Mouse (Mus musculus) CH12.LX (cell line): ENCODE data around the gene Nr5a2. TPM values are rescaled to one million over a fixed set of nuclear protein-coding genes. Genes with fewer than 3 reads are reported as not detected.

Experiments
- DNase-seq: peaks from one replicate; pipeline ENCODE4 v3.0.0-alpha.2; 2013; ENCODE audit errors: extremely low read depth
- H3K27ac ChIP-seq: 2 replicates; pipeline ENCODE4 v1.5.1; 2012; ENCODE audit warnings: low read depth, mild to moderate bottlenecking, control low read depth, moderate library complexity; ENCODE audit not compliant: insufficient read depth
- H3K27me3 ChIP-seq: replicated peaks from 2 replicates; pipeline ENCODE3; 2012; ENCODE audit warnings: inconsistent platforms
- H3K36me3 ChIP-seq, 2 experiments: replicated peaks in 1 of 2; 2 replicates each; pipeline versions ENCODE3 to v1.6.1; 2012; ENCODE audit warnings: inconsistent platforms in 1 of 2, low read length in 1 of 2, mild to moderate bottlenecking in 1 of 2, mixed read lengths in 1 of 2, moderate library complexity in 1 of 2; ENCODE audit not compliant: control insufficient read depth in 1 of 2, insufficient read depth in 1 of 2
- H3K4me1 ChIP-seq, 2 experiments: 2 replicates each; pipeline ENCODE4 v1.6.1; 2012; ENCODE audit warnings: inconsistent platforms in 1 of 2, moderate library complexity in 1 of 2; ENCODE audit not compliant: insufficient read depth in 2 of 2, control insufficient read depth in 1 of 2
- H3K4me2 ChIP-seq: 2 replicates; pipeline ENCODE4 v1.6.1; 2012; ENCODE audit warnings: low read depth, mild to moderate bottlenecking, control low read depth; ENCODE audit not compliant: poor library complexity, insufficient read depth, severe bottlenecking
- H3K4me3 ChIP-seq, 3 experiments: fragments of 150-350 bp in 1 of 3; sonication (generic) in 1 of 3; replicated peaks in 1 of 3; 2 replicates each; pipeline versions ENCODE3 to v1.5.1; 2011 to 2012; ENCODE audit warnings: low read depth in 2 of 3, low read length in 2 of 3, mild to moderate bottlenecking in 2 of 3, moderate library complexity in 2 of 3, control low read depth in 1 of 3, improper control_type of control experiment in 1 of 3, inconsistent platforms in 1 of 3, mixed read lengths in 1 of 3; ENCODE audit not compliant: poor library complexity in 1 of 3
- H3K79me2 ChIP-seq: replicated peaks from 2 replicates; pipeline ENCODE4 v1.6.1; 2012; ENCODE audit warnings: mild to moderate bottlenecking, moderate library complexity; ENCODE audit not compliant: control insufficient read depth, poor library complexity, insufficient read depth, severe bottlenecking; ENCODE audit errors: extremely low read depth
- H3K9ac ChIP-seq: 2 replicates; pipeline ENCODE4 v1.6.1; 2012; ENCODE audit warnings: low read depth, mild to moderate bottlenecking, control low read depth, moderate library complexity; ENCODE audit not compliant: insufficient read depth
- H3K9me3 ChIP-seq: replicated peaks from 2 replicates; pipeline ENCODE3; 2012; ENCODE audit warnings: low read length, inconsistent platforms, mixed read lengths
- BHLHE40 ChIP-seq: IDR thresholded peaks from 2 replicates; pipeline ENCODE4 v1.6.1; 2011; ENCODE audit warnings: mild to moderate bottlenecking, low read depth, low read length, improper control_type of control experiment
- CTCF ChIP-seq, 2 experiments: IDR thresholded peaks in 1 of 2; conservative IDR thresholded peaks in 1 of 2; 2 replicates each; pipeline ENCODE4 v1.5.1; 2011 to 2012; ENCODE audit warnings: low read depth in 2 of 2, low read length in 2 of 2, improper control_type of control experiment in 1 of 2, inconsistent platforms in 1 of 2, mild to moderate bottlenecking in 1 of 2, moderate library complexity in 1 of 2
- E2F4 ChIP-seq: IDR thresholded peaks from 2 replicates; pipeline ENCODE4 v1.6.1; 2011; ENCODE audit warnings: low read depth, low read length, improper control_type of control experiment; ENCODE audit not compliant: insufficient replicate concordance
- ELF1 ChIP-seq: IDR thresholded peaks from 2 replicates; pipeline ENCODE4 v1.6.1; 2014; ENCODE audit warnings: low read depth, mild to moderate bottlenecking, inconsistent platforms, low read length, improper control_type of control experiment
- EP300 ChIP-seq: IDR thresholded peaks from 2 replicates; pipeline ENCODE4 v1.6.1; 2011; ENCODE audit warnings: low read length, improper control_type of control experiment
- ETS1 ChIP-seq: conservative IDR thresholded peaks from 2 replicates; pipeline ENCODE4 v1.6.1; 2012; ENCODE audit warnings: low read depth, mild to moderate bottlenecking, inconsistent platforms, low read length, improper control_type of control experiment, moderate library complexity
- GABPA ChIP-seq: IDR thresholded peaks from 2 replicates; pipeline ENCODE4 v1.6.1; 2012; ENCODE audit warnings: low read depth, low read length, improper control_type of control experiment, inconsistent platforms; ENCODE audit not compliant: insufficient replicate concordance
- IRF4 ChIP-seq: IDR thresholded peaks from 2 replicates; pipeline ENCODE4 v1.6.1; 2014; ENCODE audit warnings: low read depth, mild to moderate bottlenecking, inconsistent platforms, low read length, improper control_type of control experiment
- JUN ChIP-seq: IDR thresholded peaks from 2 replicates; pipeline ENCODE4 v1.6.1; 2011; ENCODE audit warnings: low read depth, mild to moderate bottlenecking, low read length, improper control_type of control experiment, moderate library complexity; ENCODE audit not compliant: insufficient read depth
- KAT2A ChIP-seq: IDR thresholded peaks from 2 replicates; pipeline ENCODE4 v1.6.1; 2012; ENCODE audit warnings: low read length, improper control_type of control experiment, inconsistent platforms; ENCODE audit not compliant: insufficient replicate concordance
- MAFK ChIP-seq: IDR thresholded peaks from 2 replicates; pipeline ENCODE4 v1.6.1; 2011; ENCODE audit warnings: low read length, improper control_type of control experiment; ENCODE audit not compliant: insufficient replicate concordance
- MAX ChIP-seq: IDR thresholded peaks from 2 replicates; pipeline ENCODE4 v1.6.1; 2011; ENCODE audit warnings: low read length, improper control_type of control experiment
- MEF2A ChIP-seq: IDR thresholded peaks from 2 replicates; pipeline ENCODE4 v1.6.1; 2014; ENCODE audit warnings: low read depth, mild to moderate bottlenecking, inconsistent platforms, low read length, improper control_type of control experiment, borderline replicate concordance
- MXI1 ChIP-seq: IDR thresholded peaks from 2 replicates; pipeline ENCODE4 v1.6.1; 2011; ENCODE audit warnings: mild to moderate bottlenecking, low read depth, low read length, improper control_type of control experiment
- MYC ChIP-seq: IDR thresholded peaks from 2 replicates; pipeline ENCODE4 v1.6.1; 2011; ENCODE audit warnings: low read depth, mild to moderate bottlenecking, improper control_type of control experiment, low read length
- NELFE ChIP-seq: IDR thresholded peaks from 2 replicates; pipeline ENCODE4 v1.6.1; 2011; ENCODE audit warnings: low read depth, low read length, improper control_type of control experiment
- NRF1 ChIP-seq: IDR thresholded peaks from 2 replicates; pipeline ENCODE4 v1.6.1; 2014; ENCODE audit warnings: low read depth, mild to moderate bottlenecking, inconsistent platforms, low read length, improper control_type of control experiment, moderate library complexity
- PAX5 ChIP-seq: IDR thresholded peaks from 2 replicates; pipeline ENCODE4 v1.6.1; 2012; ENCODE audit warnings: low read length, inconsistent platforms, mixed read lengths
- POLR2A ChIP-seq: IDR thresholded peaks from 2 replicates; pipeline ENCODE4 v1.6.1; 2011; ENCODE audit warnings: low read depth, mild to moderate bottlenecking, improper control_type of control experiment, low read length
- POLR2AphosphoS2 ChIP-seq: IDR thresholded peaks from 2 replicates; pipeline ENCODE4 v1.6.1; 2011; ENCODE audit warnings: low read depth, low read length, improper control_type of control experiment
- RAD21 ChIP-seq: IDR thresholded peaks from 2 replicates; pipeline ENCODE4 v1.6.1; 2011; ENCODE audit warnings: low read depth, mild to moderate bottlenecking, low read length, improper control_type of control experiment, moderate library complexity
- SIN3A ChIP-seq: IDR thresholded peaks from 2 replicates; pipeline ENCODE4 v1.6.1; 2012; ENCODE audit warnings: low read length, improper control_type of control experiment, inconsistent platforms
- SMC3 ChIP-seq: IDR thresholded peaks from 2 replicates; pipeline ENCODE4 v1.6.1; 2011; ENCODE audit warnings: low read depth, low read length, improper control_type of control experiment
- TCF12 ChIP-seq: IDR thresholded peaks from 2 replicates; pipeline ENCODE4 v1.6.1; 2014; ENCODE audit warnings: low read depth, mild to moderate bottlenecking, inconsistent platforms, low read length, improper control_type of control experiment
- UBTF ChIP-seq: IDR thresholded peaks from 2 replicates; pipeline ENCODE4 v1.6.1; 2012; ENCODE audit warnings: low read depth, mild to moderate bottlenecking, inconsistent platforms, low read length, improper control_type of control experiment, moderate library complexity
- USF1 ChIP-seq: IDR thresholded peaks from 2 replicates; pipeline ENCODE4 v1.6.1; 2014; ENCODE audit warnings: low read depth, mild to moderate bottlenecking, inconsistent platforms, low read length, improper control_type of control experiment
- USF2 ChIP-seq: conservative IDR thresholded peaks from 2 replicates; pipeline ENCODE4 v1.6.1; 2011; ENCODE audit warnings: low read depth, low read length, improper control_type of control experiment
- ZNF384 ChIP-seq: IDR thresholded peaks from 2 replicates; pipeline ENCODE4 v1.6.1; 2012; ENCODE audit warnings: low read depth, low read length, improper control_type of control experiment, inconsistent platforms
- dilution Hi-C: fragments of 300-500 bp; cut with MboI; formaldehyde crosslinking; loops from 2 replicates; pipeline ENCODE4 v1.14.3; 2020; ENCODE audit warnings: low sequenced_read_pairs; ENCODE audit not compliant: extremely low pct_unique_long_range_greater_than_20kb, extremely low pct_ligation_motif_present
- in situ Hi-C: fragments of 300-500 bp; cut with MboI; formaldehyde crosslinking; loops from 3 replicates; pipeline ENCODE4 v1.14.3; 2019; ENCODE audit warnings: low sequenced_read_pairs, low pct_ligation_motif_present, low pct_unique_long_range_greater_than_20kb, mixed read lengths
- polyA plus RNA-seq: library from polyadenylated mRNA; unstranded; fragments of >175 nt; gene quantifications from 2 replicates; pipeline ENCODE4 v1.2.1, GENCODE M21; 2012; ENCODE audit warnings: low read depth; ENCODE audit not compliant: insufficient read length
- total RNA-seq, 2 experiments: library from RNA; depleted of rRNA; stranded (reverse); fragments of 300-350 nt in 1 of 2; fragments of >200 nt in 1 of 2; gene quantifications; 2 replicates each; pipeline ENCODE4 v1.2.3; 2012 to 2014

Nr5a2 gene
- total and polyA plus RNA-seq, 3 experiments, result 0.47 to 1.3 (median 0.77) TPM

- dilution Hi-C loops, result no loop called here
- no peaks in the 10 kb centered on the region for H3K36me3 ChIP-seq
- no peak for TF ChIP-seq UBTF
- TF ChIP-seq EP300, result peak; percentile 59
- TF ChIP-seq JUN, result no peak
- TF ChIP-seq MAX, result peak; percentile 89
- no peak for TF ChIP-seq POLR2A
- TF ChIP-seq BHLHE40, result peak; percentile 87
- peak; percentile 70 for TF ChIP-seq IRF4
- TF ChIP-seq ZNF384, result no peak
- TF ChIP-seq RAD21, result peak; percentile 46
- 0 out of 2 replicates have a peak, but pooled peaks have one; percentile 33 for TF ChIP-seq MAFK
- TF ChIP-seq USF2, result no peak
- TF ChIP-seq CTCF (conservative IDR thresholded peaks at IDR 0.05 in 1 of 2, IDR thresholded peaks at IDR 0.05 in 1 of 2; ENCODE audit: low read depth in 2 of 2, low read length in 2 of 2), result peak in 1 of 2 experiments; percentile 55; a peak in 2 of 4 replicates
- TF ChIP-seq MYC, result peak; percentile 42; the same call in 1 of the 2 replicates
- TF ChIP-seq NELFE, result 0 out of 2 replicates have a peak, but pooled peaks have one; percentile 41
- peak; percentile 52; the same call in 1 of the 2 replicates for TF ChIP-seq MEF2A
- TF ChIP-seq PAX5, result no peak
- TF ChIP-seq ETS1, result peak; percentile 77
- TF ChIP-seq POLR2AphosphoS2, result no peak
- no peak for TF ChIP-seq GABPA
- no peak for TF ChIP-seq NRF1
- TF ChIP-seq ELF1, result peak; percentile 66
- TF ChIP-seq KAT2A, result no peak
- peak; percentile 69; the same call in 1 of the 2 replicates for TF ChIP-seq TCF12
- no peak for TF ChIP-seq USF1
- TF ChIP-seq SIN3A, result peak; percentile 25; the same call in 1 of the 2 replicates
- TF ChIP-seq SMC3, result peak; percentile 56
- no peak for TF ChIP-seq E2F4
- TF ChIP-seq MXI1, result no peak; the same call in 1 of the 2 replicates
- no peaks in the 10 kb centered on the region for H3K79me2 ChIP-seq
- DNase-seq, result peak; percentile 83
- no peak overlapping the region for H3K4me2 ChIP-seq
- in situ Hi-C loops, result no loop called here
- peaks cover 23 to 63% of the 10 kb centered on the region in 2 experiments for H3K4me1 ChIP-seq
- H3K27ac ChIP-seq, result peak overlapping the region; percentile 48; the same call in 1 of the 2 replicates
- no peak overlapping the region for H3K9ac ChIP-seq
- peaks cover 2% of the 10 kb centered on the region for H3K9me3 ChIP-seq
- no peaks in the 10 kb centered on the region for H3K27me3 ChIP-seq
- H3K4me3 ChIP-seq, result no peak overlapping the region
These were observed 101.5 kb downstream of the Nr5a2 start for GRCm38 (mm10) chr1:136858724-136859123.
